Mouse (Mus musculus) erythroblast, embryonic 14.5 days (primary cell): Measurements from ENCODE around the gene Ramp2.

ENCODE experiments used
- GATA1 ChIP-seq: IDR thresholded peaks from 2 replicates; pipeline ENCODE4 v1.6.1; 2012; ENCODE audit warnings: low read length, inconsistent platforms, mixed read lengths
- TAL1 ChIP-seq: IDR thresholded peaks from 3 replicates; pipeline ENCODE4 v1.6.1; 2012; ENCODE audit warnings: low read length, inconsistent platforms, mixed read lengths

DNA sequence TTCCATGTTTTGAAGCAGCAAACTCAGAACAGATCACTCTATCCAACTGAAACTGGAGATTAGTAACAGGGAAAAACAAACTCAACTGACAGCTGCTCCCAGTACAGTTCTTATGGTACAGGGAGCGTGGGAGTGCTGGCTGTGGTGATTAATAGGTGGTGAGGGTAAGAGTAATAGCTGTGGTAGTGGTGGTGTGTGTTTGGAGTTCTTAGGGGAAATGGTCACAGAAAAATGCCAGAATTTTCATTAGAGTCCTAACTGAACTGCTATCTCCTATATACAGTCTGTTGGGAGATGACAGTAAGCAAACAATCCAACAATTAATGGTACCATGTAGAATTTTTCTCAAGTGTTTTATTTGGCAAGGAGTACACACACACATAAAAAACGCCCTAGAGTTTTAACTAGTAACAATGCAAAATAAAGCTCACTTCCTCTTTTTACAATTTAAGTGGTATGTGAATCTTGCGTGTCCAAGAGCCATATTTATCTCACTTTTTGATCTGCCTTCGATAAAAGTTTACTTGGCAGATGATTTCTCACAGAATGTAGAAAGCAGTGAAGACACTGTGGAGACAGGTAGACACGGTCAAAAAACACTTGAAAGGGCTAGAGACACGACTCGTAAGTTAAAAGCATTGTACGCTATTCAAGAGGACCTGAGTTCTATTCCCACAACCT lies 24.4 kb upstream of the Ramp2 start:
- no peak for TF ChIP-seq GATA1
- TF ChIP-seq TAL1, result no peak
